Mouse (Mus musculus) thymus, adult 18-20 months (tissue): ENCODE data around the gene Faah.

ENCODE experiments used
- DNase-seq, 2 experiments: peaks; one replicate each; pipeline ENCODE4 v3.0.0; 2022; ENCODE audit warnings: mixed read lengths in 2 of 2

Faah gene

GRCm38 (mm10) chr4:116017902-116018746 is at the start of gene Faah:
TSS of gene Faah (minus strand) at chr4:116017926.
- DNase-seq, result peak in 1 of 2 experiments; percentile 9

- DNase-seq, result no peak
Observed at GRCm38 (mm10) chr4:116063855-116064254, 46.1 kb upstream of the Faah start.

GRCm38 (mm10) chr4:116059012-116059726 is 41.4 kb upstream of the Faah start:
- DNase-seq, result no peak

- DNase-seq, result no peak
Observed at GRCm38 (mm10) chr4:116057559-116057958, 39.8 kb upstream of the Faah start.

GRCm38 (mm10) chr4:116053399-116053961 is 35.8 kb upstream of the Faah start, which contains the start of gene Nsun4:
TSS of gene Nsun4 (minus strand) at chr4:116053876.
- DNase-seq, result peak; percentile 87 to 88

GRCm38 (mm10) chr4:116052526-116053293 is 35.0 kb upstream of the Faah start:
- DNase-seq, result peak; percentile 28 to 61

- DNase-seq, result no peak
Observed at GRCm38 (mm10) chr4:116049211-116049610, 31.5 kb upstream of the Faah start.

- DNase-seq, result no peak
Observed at GRCm38 (mm10) chr4:116048130-116048920, 30.6 kb upstream of the Faah start.

GRCm38 (mm10) chr4:116047681-116048080 is 30.0 kb upstream of the Faah start:
- DNase-seq, result no peak

GRCm38 (mm10) chr4:116046604-116047003 is 28.9 kb upstream of the Faah start:
- DNase-seq, result no peak

GRCm38 (mm10) chr4:116042186-116042585 is 24.5 kb upstream of the Faah start:
- no peak for DNase-seq

- DNase-seq, result no peak
Observed at GRCm38 (mm10) chr4:116040466-116040865, 22.7 kb upstream of the Faah start.

- DNase-seq, result no peak
Observed at GRCm38 (mm10) chr4:116033374-116033773, 15.6 kb upstream of the Faah start.

- no peak for DNase-seq
Observed at GRCm38 (mm10) chr4:116032906-116033305, 15.2 kb upstream of the Faah start.

- DNase-seq, result peak; percentile 63 to 66
Observed at GRCm38 (mm10) chr4:116017300-116017901, 325 bp downstream of the Faah start.

GRCm38 (mm10) chr4:116016862-116017299 is 845 bp downstream of the Faah start:
- DNase-seq, result no peak

- DNase-seq, result no peak
Observed at GRCm38 (mm10) chr4:116016396-116016795, 1.3 kb downstream of the Faah start.

- no peak for DNase-seq
Observed at GRCm38 (mm10) chr4:116015996-116016395, 1.7 kb downstream of the Faah start.

- peak in 1 of 2 experiments; percentile 22 for DNase-seq
Observed at GRCm38 (mm10) chr4:116015502-116015901, 2.2 kb downstream of the Faah start.

GRCm38 (mm10) chr4:116010186-116010585 is 7.5 kb downstream of the Faah start:
- no peak for DNase-seq

GRCm38 (mm10) chr4:116001206-116001605 is 16.5 kb downstream of the Faah start:
- DNase-seq, result no peak
